Mouse (Mus musculus) olfactory bulb, adult 2 months (tissue): ENCODE data around the gene Shisa7. TPM values are rescaled to one million over a fixed set of nuclear protein-coding genes. Genes with fewer than 3 reads are reported as not detected.
A peak's percentile ranks its signal among the peaks of the same experiment; 100 is the strongest.
"Not testable (repeated sequence)": the region's sequence is repeated elsewhere in the genome, so short reads cannot be mapped to it uniquely, and the experiment has no call there.

Experiments
- H3K27ac ChIP-seq: fragments of 200-500 bp; 2 replicates; pipeline ENCODE4 v1.5.1; 2012; ENCODE audit warnings: low read depth, low read length; ENCODE audit not compliant: insufficient read depth
- H3K4me1 ChIP-seq: fragments of 200-500 bp; 2 replicates; pipeline ENCODE4 v1.6.1; 2012; ENCODE audit warnings: low read length; ENCODE audit not compliant: control insufficient read depth, insufficient read depth
- H3K4me3 ChIP-seq: fragments of 200-500 bp; 2 replicates; pipeline ENCODE4 v1.5.1; 2012; ENCODE audit warnings: mild to moderate bottlenecking, low read depth, low read length, moderate library complexity; ENCODE audit not compliant: insufficient read depth
- CTCF ChIP-seq: fragments of 200-500 bp; IDR thresholded peaks from 2 replicates; pipeline ENCODE4 v1.5.1; 2012; ENCODE audit warnings: low read depth, mild to moderate bottlenecking, low read length, moderate library complexity; ENCODE audit not compliant: insufficient read depth
- POLR2A ChIP-seq: fragments of 200-500 bp; IDR thresholded peaks from 2 replicates; pipeline ENCODE4 v1.6.1; 2012; ENCODE audit warnings: mild to moderate bottlenecking, low read depth, low read length, moderate library complexity; ENCODE audit not compliant: insufficient read depth
- WGBS: fragments of 180-500 bp; shearing (Covaris S2); methylation state at CpG from one replicate; pipeline ENCODE4 v1.1.7; 2018; 5-methylcytosine and 5-hydroxymethylcytosine counted together
- polyA plus RNA-seq: library from polyadenylated mRNA; stranded (reverse); fragments of >200 nt; gene quantifications from 2 replicates; pipeline ENCODE4 v1.2.4, GENCODE M21; 2012; ENCODE audit warnings: low replicate concordance; ENCODE audit not compliant: missing spikeins, insufficient read depth, insufficient read length

Gene Shisa7
- polyA plus RNA-seq, 1 experiment: not detected

GRCm38 (mm10) chr7:4836351-4836792 is 8.1 kb downstream of the Shisa7 start:
- Histone ChIP-seq H3K4me3 (peak overlapping the region; percentile 50), H3K4me1 (peaks cover 17% of the 10 kb centered on the region), H3K27ac (no peak overlapping the region)
- 2% methylated on average over 51 of the region's 51 CpGs for WGBS
- TF ChIP-seq CTCF (no peak), POLR2A (no peak)

- 24% methylated on average over 34 of the region's 34 CpGs for WGBS
- Histone ChIP-seq H3K4me1 (peaks cover 17% of the 10 kb centered on the region), H3K4me3 (peak overlapping the region; percentile 50), H3K27ac (no peak overlapping the region)
- TF ChIP-seq POLR2A (no peak), CTCF (no peak)
Measured at GRCm38 (mm10) chr7:4835631-4836327, 8.7 kb downstream of the Shisa7 start.

GRCm38 (mm10) chr7:4830476-4830875 is 14.0 kb downstream of the Shisa7 start:
- no peak overlapping the region for H3K27ac ChIP-seq
- 27% methylated on average over 12 of the region's 12 CpGs for WGBS
- TF ChIP-seq POLR2A (no peak), CTCF (no peak)
- H3K4me3 ChIP-seq: no peak overlapping the region
- no peaks in the 10 kb centered on the region for H3K4me1 ChIP-seq

DNA sequence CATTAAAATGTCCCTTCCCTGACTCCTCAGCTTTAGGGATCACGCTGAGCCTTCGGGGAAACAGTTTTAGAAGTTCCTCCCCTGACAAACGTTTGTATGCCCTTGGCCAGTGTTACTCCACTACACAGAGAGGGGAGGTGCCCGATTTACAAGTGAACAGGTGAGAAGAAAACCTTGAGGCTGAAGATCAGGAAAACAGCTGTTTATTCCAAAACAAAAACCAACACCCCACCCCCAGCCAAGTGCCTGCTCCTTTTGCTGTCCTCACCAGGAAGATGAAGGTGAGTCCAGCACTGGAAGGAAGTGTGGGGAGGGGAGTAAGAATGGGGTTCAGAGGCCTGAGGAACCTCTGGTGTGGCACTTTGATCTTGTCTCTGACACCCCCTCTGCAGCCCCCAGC is 19.1 kb downstream of the Shisa7 start:
- TF ChIP-seq POLR2A: no peak
- TF ChIP-seq CTCF: no peak
- 60% methylated on average over 4 of the region's 4 CpGs for WGBS
- Histone ChIP-seq H3K27ac (no peak overlapping the region), H3K4me1 (no peaks in the 10 kb centered on the region), H3K4me3 (no peak overlapping the region)

DNA sequence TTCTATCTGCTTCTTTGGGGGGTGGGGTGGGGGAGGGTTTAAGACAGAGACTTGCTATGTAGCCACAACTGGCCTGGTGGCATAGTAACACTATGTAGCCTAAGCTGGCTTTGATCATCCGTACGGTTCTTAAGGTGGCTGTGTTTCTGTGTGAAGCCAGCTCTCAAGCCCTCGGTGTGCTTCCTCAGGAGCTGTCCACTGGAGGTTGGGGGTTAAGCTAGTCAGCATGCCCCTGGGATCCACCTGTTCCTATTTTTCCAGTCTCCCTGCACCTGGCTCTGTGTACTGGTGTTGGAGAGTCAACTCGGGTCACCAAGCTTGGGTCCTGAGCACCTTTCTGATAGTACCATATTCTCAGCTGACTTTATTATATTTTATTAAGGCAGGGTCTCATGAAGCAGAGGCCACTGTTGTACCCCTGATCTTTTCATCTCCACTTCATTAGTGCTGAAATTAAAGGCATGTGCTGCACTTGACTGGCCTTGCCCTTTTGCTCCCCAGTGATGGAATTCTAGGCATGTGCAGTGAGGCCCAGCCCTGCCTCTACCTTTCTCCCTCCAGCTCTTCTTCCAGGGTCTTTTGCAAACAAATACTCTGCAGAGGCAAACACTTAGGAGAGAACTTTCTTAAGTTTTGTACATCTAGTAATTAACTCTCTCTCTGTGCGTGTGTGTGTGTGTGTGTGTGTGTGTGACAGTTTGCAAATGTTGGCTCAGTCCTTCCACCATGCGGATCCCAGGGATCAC is 22.2 kb downstream of the Shisa7 start:
- 62% methylated on average over 6 of the region's 6 CpGs for WGBS
- TF ChIP-seq CTCF: no peak
- TF ChIP-seq POLR2A: no peak
- H3K4me3 ChIP-seq: no peak overlapping the region
- H3K27ac ChIP-seq: no peak overlapping the region
- H3K4me1 ChIP-seq: no peaks in the 10 kb centered on the region

DNA sequence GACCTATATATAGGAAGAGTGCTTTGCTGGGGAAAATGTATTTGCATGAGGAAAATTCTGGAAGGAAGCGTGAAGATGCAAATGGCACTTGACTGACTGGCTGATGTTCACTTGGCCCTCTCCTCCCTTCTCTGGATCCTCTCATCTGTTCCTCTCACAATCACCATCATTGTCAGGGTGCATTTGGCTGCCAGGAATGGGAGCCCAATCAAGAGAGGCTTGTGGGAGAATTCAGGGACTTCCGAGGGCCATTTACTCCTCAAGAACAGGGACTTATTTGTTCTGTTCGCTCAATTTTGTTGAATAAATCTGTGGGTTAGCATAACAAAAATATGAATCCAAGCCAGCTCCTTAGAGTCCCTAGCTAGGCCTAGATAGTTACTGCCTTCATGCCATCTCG is 22.8 kb downstream of the Shisa7 start:
- 50% methylated on average over 4 of the region's 4 CpGs for WGBS
- Histone ChIP-seq H3K4me1 (no peaks in the 10 kb centered on the region), H3K27ac (no peak overlapping the region), H3K4me3 (no peak overlapping the region)
- no peak for TF ChIP-seq CTCF
- no peak for TF ChIP-seq POLR2A

DNA sequence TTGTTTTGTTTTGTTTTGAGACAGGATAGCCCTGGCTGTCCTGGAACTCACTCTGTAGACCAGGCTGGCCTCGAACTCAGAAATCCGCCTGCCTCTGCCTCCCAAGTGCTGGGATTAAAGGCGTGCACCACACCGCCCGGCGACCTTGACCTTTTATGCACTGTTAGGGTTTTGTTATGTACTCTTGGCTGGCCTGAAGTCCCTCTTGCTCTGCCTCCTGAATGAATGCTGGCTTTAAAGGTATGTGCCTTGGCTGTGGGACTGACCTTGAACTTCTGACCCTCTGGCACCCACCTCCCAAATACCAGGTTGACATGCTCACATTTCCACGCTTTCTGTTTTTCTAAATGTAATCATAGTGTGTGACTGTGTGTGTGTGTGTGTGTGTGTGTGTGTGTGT is 23.6 kb downstream of the Shisa7 start:
- H3K4me1 ChIP-seq, H3K27ac ChIP-seq, H3K4me3 ChIP-seq: not testable (repeated sequence)
- 90% methylated on average over 7 of the region's 7 CpGs for WGBS

DNA sequence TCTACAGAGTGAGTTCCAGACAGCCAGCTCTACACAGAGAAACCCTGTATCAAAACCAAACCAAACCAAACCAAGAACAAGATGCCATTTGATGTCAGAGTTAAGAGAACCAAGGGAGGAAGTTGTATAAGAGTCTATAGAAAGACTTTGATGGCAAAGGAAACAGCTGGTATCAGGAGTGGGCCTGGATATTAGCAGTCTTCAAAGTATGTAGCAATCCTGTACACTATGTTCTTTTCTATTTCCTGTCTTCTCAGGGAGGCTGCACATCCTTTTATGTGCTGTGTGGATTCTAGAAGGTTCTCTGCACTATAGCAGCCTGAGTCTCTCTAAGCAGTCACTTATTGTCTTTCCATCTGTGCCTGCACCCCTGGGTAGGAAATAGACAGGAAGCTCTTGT is 27.9 kb downstream of the Shisa7 start:
- Histone ChIP-seq H3K27ac (no peak overlapping the region), H3K4me1 (peaks cover 3% of the 10 kb centered on the region; the same call in 1 of the 2 replicates), H3K4me3 (no peak overlapping the region)
- TF ChIP-seq CTCF (no peak), POLR2A (no peak)

DNA sequence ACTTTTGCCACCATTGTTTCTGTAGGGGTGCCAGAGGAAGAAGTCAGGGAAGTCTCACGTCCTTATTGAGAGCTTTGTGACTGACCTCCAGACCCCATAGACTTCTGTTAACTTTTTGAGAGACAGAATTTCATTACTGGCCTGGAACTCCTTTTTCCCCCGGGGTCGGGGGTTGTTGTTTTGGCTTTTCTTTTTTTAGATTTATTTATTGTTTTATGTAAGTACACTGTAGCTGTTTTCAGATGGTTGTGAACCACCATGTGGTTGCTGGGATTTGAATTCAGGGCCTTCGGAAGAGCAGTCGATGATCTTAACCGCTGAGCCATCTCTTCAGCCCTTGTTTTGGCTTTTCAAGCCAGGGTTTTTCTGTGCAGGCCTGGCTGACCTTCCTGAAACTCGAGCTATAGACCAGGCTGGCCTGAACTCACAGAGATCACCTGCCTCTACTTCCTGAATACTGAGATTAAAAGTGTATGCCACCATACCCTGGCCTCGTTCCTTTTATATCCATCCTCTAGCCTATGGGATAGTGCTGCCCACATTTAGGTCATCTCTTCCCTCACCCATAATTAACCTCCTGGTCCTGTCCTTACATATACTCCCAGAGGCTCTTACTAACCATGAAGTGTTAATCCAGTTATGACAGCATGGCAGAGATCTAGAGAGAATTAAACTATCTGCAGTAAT is 31.2 kb downstream of the Shisa7 start:
- H3K4me3 ChIP-seq: peak overlapping the region; percentile 53
- 23% methylated on average over 8 of the region's 8 CpGs for WGBS
- TF ChIP-seq POLR2A (no peak), CTCF (no peak)

More for the DNA sequence above, 31.2 kb downstream of the Shisa7 start:
- Histone ChIP-seq H3K27ac (peak overlapping the region; percentile 91), H3K4me1 (peaks cover 10% of the 10 kb centered on the region)
